Mouse (Mus musculus) neural tube, embryonic 15.5 days (tissue): ENCODE data around the gene Cop1. TPM values are rescaled to one million over a fixed set of nuclear protein-coding genes. Genes with fewer than 3 reads are reported as not detected.

Source experiments
- ATAC-seq: fragments of 200-750 bp; cut with Nextera tagmentation; 2 replicates; pipeline ENCODE4 v1.8.0; 2017; ENCODE audit warnings: mild to moderate bottlenecking, moderate TSS enrichment, moderate library complexity; ENCODE audit not compliant: low FRiP score
- H3K27ac ChIP-seq: fragments of 300-500 bp; sonication (generic); replicated peaks from 2 replicates; pipeline ENCODE4 v1.5.1; 2015; ENCODE audit warnings: mild to moderate bottlenecking, inconsistent platforms
- H3K27me3 ChIP-seq: fragments of 300-500 bp; sonication (generic); replicated peaks from 2 replicates; pipeline ENCODE4 v1.6.1; 2015; ENCODE audit warnings: inconsistent platforms
- H3K36me3 ChIP-seq: fragments of 300-500 bp; sonication (generic); 2 replicates; pipeline ENCODE4 v1.6.1; 2015; ENCODE audit warnings: inconsistent platforms
- H3K4me1 ChIP-seq: fragments of 300-500 bp; sonication (generic); 2 replicates; pipeline ENCODE4 v1.6.1; 2015; ENCODE audit warnings: inconsistent platforms
- H3K4me2 ChIP-seq: fragments of 300-500 bp; sonication (generic); 2 replicates; pipeline ENCODE4 v1.6.1; 2015; ENCODE audit warnings: inconsistent platforms, mild to moderate bottlenecking, moderate library complexity
- H3K4me3 ChIP-seq: fragments of 300-500 bp; sonication (generic); replicated peaks from 2 replicates; pipeline ENCODE4 v1.5.1; 2015; ENCODE audit warnings: mild to moderate bottlenecking, inconsistent platforms
- H3K9ac ChIP-seq: fragments of 300-500 bp; sonication (generic); replicated peaks from 2 replicates; pipeline ENCODE4 v1.6.1; 2015; ENCODE audit warnings: mild to moderate bottlenecking, inconsistent platforms
- H3K9me3 ChIP-seq: fragments of 300-500 bp; sonication (generic); replicated peaks from 2 replicates; pipeline ENCODE4 v1.6.1; 2016; ENCODE audit warnings: inconsistent platforms
- WGBS: fragments of 180-500 bp; shearing (Covaris S2); methylation state at CpG from one replicate; pipeline ENCODE4 v1.1.7; 2015; ENCODE audit warnings: mixed read lengths; 5-methylcytosine and 5-hydroxymethylcytosine counted together
- microRNA-seq: library from miRNA; unstranded; fragments of <30 nt; microRNA quantifications from one replicate; pipeline ENCODE4, GENCODE M21; 2017
- polyA plus RNA-seq: library from polyadenylated mRNA; unstranded; fragments of >200 nt; fragmentation: Nextera tagmentation; extraction: Ambion mirVana; gene quantifications from 2 replicates; pipeline ENCODE4 v1.2.1, GENCODE M21; 2015

Gene Cop1
- polyA plus RNA-seq, 1 experiment from 2014 or later = 82.9 TPM

- ATAC-seq = peak; percentile 72; the same call in 1 of the 2 replicates
- Histone ChIP-seq H3K9ac (no peak overlapping the region), H3K9me3 (no peaks in the 10 kb centered on the region), H3K27ac (peak overlapping the region; percentile 19; the same call in 1 of the 2 replicates), H3K4me2 (no peak overlapping the region), H3K27me3 (no peaks in the 10 kb centered on the region), H3K4me1 (peaks cover 18% of the 10 kb centered on the region), H3K36me3 (no peaks in the 10 kb centered on the region), H3K4me3 (no peak overlapping the region)
- 44% methylated on average over 13 of the region's 13 CpGs for WGBS
Observed at GRCm38 (mm10) chr1:159388565-159389024, 156.5 kb downstream of the Cop1 start.

GRCm38 (mm10) chr1:159390049-159390448, 157.9 kb downstream of the Cop1 start:
- no peak overlapping the region for H3K4me2 ChIP-seq
- H3K9ac ChIP-seq = no peak overlapping the region
- H3K36me3 ChIP-seq = no peaks in the 10 kb centered on the region
- no peaks in the 10 kb centered on the region for H3K27me3 ChIP-seq
- H3K27ac ChIP-seq = no peak overlapping the region
- no peak for ATAC-seq
- H3K4me1 ChIP-seq = peaks cover 18% of the 10 kb centered on the region
- H3K4me3 ChIP-seq = no peak overlapping the region
- 25% methylated on average over 14 of the region's 14 CpGs for WGBS
- H3K9me3 ChIP-seq = no peaks in the 10 kb centered on the region

- H3K27me3 ChIP-seq = no peaks in the 10 kb centered on the region
- no peaks in the 10 kb centered on the region for H3K36me3 ChIP-seq
- peaks cover 21% of the 10 kb centered on the region for H3K4me1 ChIP-seq
- H3K4me2 ChIP-seq = no peak overlapping the region
- 58% methylated on average over 8 of the region's 8 CpGs for WGBS
- H3K4me3 ChIP-seq = no peak overlapping the region
- H3K9ac ChIP-seq = no peak overlapping the region
- no peaks in the 10 kb centered on the region for H3K9me3 ChIP-seq
- no peak overlapping the region for H3K27ac ChIP-seq
- no peak for ATAC-seq
Observed at GRCm38 (mm10) chr1:159392667-159393066, 160.5 kb downstream of the Cop1 start.

GRCm38 (mm10) chr1:159393070-159393699, 161.1 kb downstream of the Cop1 start:
- Histone ChIP-seq H3K4me2 (no peak overlapping the region), H3K4me1 (peaks cover 21% of the 10 kb centered on the region), H3K27ac (no peak overlapping the region), H3K27me3 (no peaks in the 10 kb centered on the region), H3K9me3 (no peaks in the 10 kb centered on the region), H3K4me3 (no peak overlapping the region), H3K9ac (no peak overlapping the region), H3K36me3 (no peaks in the 10 kb centered on the region)
- ATAC-seq = peak; percentile 36; the same call in 1 of the 2 replicates
- 17% methylated on average over 6 of the region's 6 CpGs for WGBS

GRCm38 (mm10) chr1:159393931-159394330, 161.8 kb downstream of the Cop1 start:
- Histone ChIP-seq H3K27ac (no peak overlapping the region), H3K4me2 (no peak overlapping the region), H3K4me1 (peaks cover 16% of the 10 kb centered on the region), H3K9ac (no peak overlapping the region), H3K9me3 (no peaks in the 10 kb centered on the region), H3K4me3 (no peak overlapping the region), H3K27me3 (no peaks in the 10 kb centered on the region), H3K36me3 (no peaks in the 10 kb centered on the region)
- ATAC-seq = no peak
- 64% methylated on average over 1 of the region's 1 CpGs for WGBS

GRCm38 (mm10) chr1:159396515-159396914, 164.4 kb downstream of the Cop1 start:
- H3K4me3 ChIP-seq = peak overlapping the region; percentile 22
- 6% methylated on average over 9 of the region's 9 CpGs for WGBS
- peak; percentile 43; the same call in 1 of the 2 replicates for ATAC-seq

More at GRCm38 (mm10) chr1:159396515-159396914, 164.4 kb downstream of the Cop1 start:
- no peak overlapping the region for H3K9ac ChIP-seq
- H3K4me2 ChIP-seq = peak overlapping the region; percentile 56
- H3K27ac ChIP-seq = no peak overlapping the region
- no peaks in the 10 kb centered on the region for H3K36me3 ChIP-seq
- no peaks in the 10 kb centered on the region for H3K27me3 ChIP-seq
- no peaks in the 10 kb centered on the region for H3K9me3 ChIP-seq
- H3K4me1 ChIP-seq = peaks cover 13% of the 10 kb centered on the region

Small RNAs within 50 kb of the gene (microRNA-seq; reads per million reads assigned to microRNA genes)
- gene Mir1843b = 33.6 reads per million, percentile 38 among the genes with 10 or more reads in this experiment
